Mouse (Mus musculus) macrophage (primary cell): ENCODE data around the gene Ddx20. TPM values are rescaled to one million over a fixed set of nuclear protein-coding genes. Genes with fewer than 3 reads are reported as not detected.

Source experiments
- polyA plus RNA-seq: library from polyadenylated mRNA; stranded (reverse); fragments of 250-400 nt; gene quantifications from 3 replicates; pipeline ENCODE4 v1.2.4, GENCODE M21; 2018; ENCODE audit warnings: inconsistent platforms

Ddx20 gene
- polyA plus RNA-seq, 1 experiment from 2014 or later = 7.6 TPM

Other genes starting within 250 kb of the Ddx20 start
- gene Kcnd3, start 235.2 kb downstream of the Ddx20 start, polyA plus RNA-seq = not detected in 3 replicates
- 2.0 to 2.6 TPM (median 2.3 TPM) in 3 replicates for gene Inka2, start 17.0 kb upstream of the Ddx20 start, polyA plus RNA-seq
- 119 to 125 TPM (median 119 TPM) in 3 replicates for gene Rap1a, start 113.8 kb upstream of the Ddx20 start, polyA plus RNA-seq
- gene Adora3, start 183.3 kb upstream of the Ddx20 start, polyA plus RNA-seq = 0.30 to 1.9 TPM (median 1.1 TPM) in 3 replicates
- 0.26 to 0.61 TPM in 2 of 3 replicates, not detected in the other for gene Tmigd3, start 183.3 kb upstream of the Ddx20 start, polyA plus RNA-seq
- 5.4 to 14.3 TPM (median 11.3 TPM) in 3 replicates for gene I830077J02Rik, start 245.1 kb upstream of the Ddx20 start, polyA plus RNA-seq